Mouse (Mus musculus): Measurements from ENCODE around the gene Egln1.

The Egln1 gene

DNA sequence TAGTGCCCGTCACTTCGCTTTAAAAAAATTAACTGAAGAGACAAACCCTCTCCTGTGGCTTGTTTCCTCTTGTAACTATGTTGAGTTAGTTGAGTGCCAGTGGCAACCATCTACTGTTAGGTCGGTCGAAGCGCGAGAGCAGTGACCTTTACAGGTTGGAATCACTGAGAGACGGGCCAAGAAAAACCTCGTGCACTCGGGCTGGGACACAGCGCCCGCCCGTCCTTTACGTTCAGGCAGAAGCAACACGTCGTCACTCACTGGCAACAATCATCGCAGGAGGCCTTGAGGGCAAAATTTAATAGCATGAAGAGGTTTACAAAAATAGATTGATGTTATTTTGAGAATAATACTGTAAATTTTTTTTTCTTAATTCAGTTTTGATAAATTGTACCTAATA, 39.2 kb downstream of the Egln1 start:
- no peak for DNase-seq (ENCODE audit: low read depth, low spot score)

- no peak for DNase-seq (ENCODE audit: low read depth, low spot score)
These were observed 43.6 kb downstream of the Egln1 start for GRCm38 (mm10) chr8:124905482-124905881.

- DNase-seq (ENCODE audit: low read depth, low spot score): no peak
These were observed 45.9 kb downstream of the Egln1 start for GRCm38 (mm10) chr8:124903198-124903597.

DNA sequence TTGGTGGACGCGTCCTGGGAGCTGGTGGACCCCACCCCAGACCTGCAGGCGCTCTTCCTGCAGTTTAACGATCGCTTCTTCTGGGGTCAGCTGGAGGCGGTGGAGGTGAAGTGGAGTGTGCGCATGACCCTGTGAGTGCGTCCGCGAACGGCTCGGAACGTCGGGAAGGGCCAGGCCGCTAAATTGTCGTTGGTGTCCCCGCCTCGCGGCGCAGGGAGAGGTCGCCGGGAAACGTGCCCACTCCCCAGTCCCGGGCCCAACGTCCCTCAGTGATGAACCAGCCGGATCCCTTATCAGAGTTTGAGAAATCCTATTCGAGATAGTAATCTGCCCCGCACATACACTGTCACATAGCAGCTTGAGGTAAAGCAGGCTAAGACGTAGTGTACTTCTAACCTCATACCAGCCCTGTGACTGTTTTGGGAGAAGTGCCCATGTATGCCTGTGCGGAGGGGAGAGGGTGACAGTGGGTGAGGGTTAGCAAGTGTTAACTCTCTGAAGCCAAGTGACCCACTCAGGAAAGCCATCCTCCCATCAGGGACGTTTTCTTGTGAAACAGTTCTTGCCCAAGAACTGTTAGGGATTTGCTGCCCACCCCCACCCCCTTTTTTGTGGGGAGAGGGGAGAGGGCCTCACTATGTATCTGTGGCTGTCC, 50.7 kb downstream of the Egln1 start:
- DNase-seq (ENCODE audit: low read depth, low spot score): no peak

DNA sequence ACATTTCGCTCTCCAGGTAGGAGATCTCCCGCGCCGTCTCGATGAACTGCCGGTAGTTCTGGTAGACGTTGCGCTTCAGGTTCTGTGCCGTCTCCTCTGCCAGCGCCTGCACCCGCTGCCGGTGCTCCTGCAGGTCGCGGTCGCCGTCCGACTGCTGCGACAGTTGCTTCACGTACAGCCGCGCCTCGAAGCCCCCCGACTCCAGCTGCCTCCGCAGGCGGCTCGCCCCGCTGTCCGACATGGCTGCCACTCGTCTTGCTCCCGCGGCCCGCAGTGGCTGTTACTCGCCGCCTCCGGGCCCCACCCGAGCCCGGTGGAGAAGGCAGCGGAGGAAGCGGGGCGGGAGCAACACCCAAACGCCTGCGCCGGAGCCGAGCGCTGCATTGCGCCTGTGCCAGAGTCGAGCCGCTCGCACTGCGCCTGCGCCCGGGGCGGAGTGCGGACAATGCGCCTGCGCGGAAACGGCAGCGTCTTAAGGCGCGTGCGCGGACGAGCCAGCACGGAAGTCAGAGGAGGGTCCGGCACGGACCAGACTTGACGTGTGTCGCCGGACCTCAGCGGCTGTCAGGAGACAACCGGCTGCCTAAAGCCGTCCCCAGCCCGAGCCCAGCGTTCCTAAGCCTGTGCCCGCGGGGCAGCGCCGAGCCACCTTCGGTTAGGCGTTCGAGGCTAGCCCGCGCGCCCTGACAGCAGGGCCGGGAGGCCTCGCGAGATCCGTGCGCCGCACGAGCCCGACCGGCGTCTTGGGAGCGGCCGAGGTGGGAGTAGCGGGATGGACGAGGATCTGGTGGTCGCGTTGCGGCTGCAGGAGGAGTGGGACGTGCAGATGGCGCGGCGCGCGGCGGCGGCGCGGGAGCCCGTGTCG, 51.5 kb downstream of the Egln1 start, which contains the start of the genes Exoc8 and Sprtn:
Gene Exoc8, minus strand, starts transcription at position 320 of the 865 bp plus-strand sequence.
Gene Sprtn, plus strand, starts transcription at position 501 of the 865 bp plus-strand sequence.
- peak; percentile 98 for DNase-seq (ENCODE audit: low read depth, low spot score)

DNA sequence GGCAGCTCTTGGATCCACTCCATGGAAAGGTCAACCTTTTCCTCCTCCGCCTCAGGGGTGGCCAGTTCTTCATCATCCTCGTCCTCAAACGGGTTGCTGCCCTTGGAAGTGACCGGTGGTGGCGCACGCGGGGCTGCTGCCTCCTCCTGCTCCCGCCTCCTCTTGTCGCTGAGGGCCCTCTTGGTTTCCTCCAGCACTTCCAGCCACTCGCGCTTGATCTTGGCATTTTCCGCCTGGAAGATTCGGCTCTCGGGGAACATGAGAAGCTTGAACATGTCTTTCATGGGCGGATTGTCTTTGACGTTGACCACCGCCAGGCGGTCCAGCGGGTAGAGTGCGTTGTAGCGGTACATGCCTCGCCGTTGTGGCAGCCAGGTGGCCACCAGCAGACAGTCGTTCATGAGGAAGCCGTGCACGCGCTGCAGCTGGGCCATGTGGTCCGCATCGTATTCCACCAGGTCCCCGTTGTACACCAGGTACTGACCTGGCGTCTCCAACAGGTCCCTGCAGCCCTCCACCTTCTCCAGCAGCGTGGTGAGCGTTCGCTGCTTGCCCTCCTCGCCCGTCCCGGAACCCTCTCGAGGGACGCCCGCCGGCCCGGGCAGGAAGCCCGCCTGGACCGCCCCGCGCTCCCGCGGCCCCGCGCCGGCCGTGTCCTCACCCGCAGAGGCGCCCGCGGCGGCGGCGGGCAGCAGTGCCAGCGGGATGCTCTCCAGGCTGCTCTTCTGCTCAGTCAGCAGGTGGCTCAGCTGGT, 52.3 kb downstream of the Egln1 start:
- DNase-seq (ENCODE audit: low read depth, low spot score): peak; percentile 49

- DNase-seq (ENCODE audit: low read depth, low spot score): peak; percentile 34
These were observed 53.0 kb downstream of the Egln1 start for GRCm38 (mm10) chr8:124896010-124896631.

DNA sequence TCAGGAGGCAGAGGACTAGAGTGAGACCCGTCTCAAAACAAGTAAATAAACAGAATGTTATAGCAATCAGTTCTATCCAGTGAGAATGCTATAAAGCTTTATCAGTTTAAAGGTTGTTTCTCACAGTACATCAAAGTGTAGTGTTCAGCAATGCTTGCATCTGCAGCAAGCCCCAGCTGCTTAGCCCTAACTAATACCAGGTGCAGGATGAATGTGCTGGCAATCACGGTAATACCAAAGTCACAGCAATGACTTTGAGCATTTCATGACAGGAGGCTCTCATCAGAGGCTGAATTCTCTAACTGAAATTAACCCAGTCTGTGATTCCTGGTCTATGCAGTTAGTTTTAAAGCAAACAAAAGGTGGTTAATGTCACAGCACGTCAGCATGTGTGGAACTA, 56.5 kb downstream of the Egln1 start:
- no peak for DNase-seq (ENCODE audit: low read depth, low spot score)

DNA sequence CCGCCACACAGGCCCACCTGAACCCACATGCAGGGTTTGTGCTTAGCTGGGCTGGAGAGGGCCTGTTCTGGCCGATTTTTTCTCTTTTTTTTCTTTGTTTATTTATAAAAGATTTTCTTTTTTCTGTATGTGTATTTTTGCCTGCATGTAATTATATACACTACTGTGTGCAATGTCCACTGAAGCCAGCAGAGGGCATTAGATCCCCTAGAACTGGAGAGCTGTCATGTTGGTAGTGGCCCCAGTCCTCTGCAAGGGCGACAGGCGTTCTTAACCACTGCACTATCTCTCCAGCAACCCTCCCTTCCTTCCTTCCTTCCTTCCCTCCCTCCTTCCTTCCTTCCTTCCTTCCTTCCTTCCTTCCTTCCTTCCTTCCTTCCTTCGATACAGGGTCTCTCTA, 60.7 kb downstream of the Egln1 start:
- DNase-seq (ENCODE audit: low read depth, low spot score): peak; percentile 65

GRCm38 (mm10) chr8:124878946-124879526, 70.1 kb downstream of the Egln1 start:
- DNase-seq (ENCODE audit: low read depth, low spot score): no peak

DNA sequence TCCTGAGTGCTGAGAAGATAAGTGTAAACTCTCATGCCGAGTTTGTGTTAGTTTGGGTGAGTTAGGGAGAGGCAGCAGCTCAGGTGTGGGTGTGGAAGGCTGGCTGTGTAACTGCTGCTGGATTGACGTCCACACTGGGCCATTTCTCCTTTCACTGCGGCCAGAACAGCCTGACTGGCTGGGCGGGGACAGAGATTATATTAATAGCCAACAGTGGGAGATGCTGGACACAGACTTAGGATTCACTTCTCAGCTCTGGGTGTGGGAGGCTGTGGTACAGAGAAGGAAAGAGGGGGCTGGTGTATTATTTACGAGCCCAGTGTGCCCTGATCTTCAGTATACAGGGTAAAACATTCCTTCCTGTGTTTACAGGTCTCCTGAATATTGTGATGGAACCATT, 71.0 kb downstream of the Egln1 start:
- no peak for DNase-seq (ENCODE audit: low read depth, low spot score)

GRCm38 (mm10) chr8:124872690-124873089, 76.4 kb downstream of the Egln1 start:
- DNase-seq (ENCODE audit: low read depth, low spot score): no peak

GRCm38 (mm10) chr8:124872081-124872480, 77.0 kb downstream of the Egln1 start:
- DNase-seq (ENCODE audit: low read depth, low spot score): peak; percentile 81

- DNase-seq (ENCODE audit: low read depth, low spot score): no peak
These were observed 77.7 kb downstream of the Egln1 start for GRCm38 (mm10) chr8:124871474-124871873.

GRCm38 (mm10) chr8:124869708-124870107, 79.4 kb downstream of the Egln1 start:
- DNase-seq (ENCODE audit: low read depth, low spot score): no peak

DNA sequence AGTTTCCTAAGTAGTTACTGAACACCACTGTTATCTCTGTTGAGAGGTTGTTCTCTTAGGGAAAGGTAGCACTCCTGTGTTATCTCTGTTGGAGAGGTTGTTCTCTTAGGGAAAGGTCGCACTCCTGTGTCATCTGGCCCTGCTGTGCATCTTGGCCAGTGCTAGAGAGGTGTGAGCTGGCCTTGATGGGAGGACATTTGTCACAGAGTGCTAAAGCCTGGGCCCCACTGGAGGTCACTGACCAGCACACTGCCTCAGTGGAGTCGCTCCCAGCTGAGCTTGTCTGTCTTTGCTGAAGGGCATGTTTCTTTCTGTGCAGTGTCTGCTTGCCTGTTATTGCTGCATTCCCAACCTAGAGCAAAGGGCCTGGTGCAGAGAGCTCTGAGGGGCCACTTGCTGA, 82.0 kb downstream of the Egln1 start:
- no peak for DNase-seq (ENCODE audit: low read depth, low spot score)

GRCm38 (mm10) chr8:124866669-124867068, 82.5 kb downstream of the Egln1 start:
- no peak for DNase-seq (ENCODE audit: low read depth, low spot score)

DNA sequence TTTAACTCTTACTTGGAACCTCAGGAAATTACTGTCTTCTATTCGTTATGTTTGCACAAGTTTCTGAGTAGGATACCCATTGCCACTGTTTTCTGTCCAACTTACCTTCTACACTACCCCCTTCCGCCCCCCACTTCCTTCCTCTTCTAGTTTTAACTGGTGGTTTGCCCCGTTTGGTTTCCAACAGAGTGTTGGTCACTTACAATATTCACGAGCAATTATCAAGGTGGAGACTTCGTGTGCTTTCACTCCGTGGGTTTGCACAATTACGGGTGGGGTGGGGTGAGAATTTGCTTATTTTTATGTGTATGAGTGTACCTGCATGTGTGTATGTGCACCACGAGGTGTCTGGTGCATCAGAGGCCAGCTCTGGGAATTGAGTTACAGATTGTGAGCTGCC, 85.4 kb downstream of the Egln1 start:
- DNase-seq (ENCODE audit: low read depth, low spot score): no peak

DNA sequence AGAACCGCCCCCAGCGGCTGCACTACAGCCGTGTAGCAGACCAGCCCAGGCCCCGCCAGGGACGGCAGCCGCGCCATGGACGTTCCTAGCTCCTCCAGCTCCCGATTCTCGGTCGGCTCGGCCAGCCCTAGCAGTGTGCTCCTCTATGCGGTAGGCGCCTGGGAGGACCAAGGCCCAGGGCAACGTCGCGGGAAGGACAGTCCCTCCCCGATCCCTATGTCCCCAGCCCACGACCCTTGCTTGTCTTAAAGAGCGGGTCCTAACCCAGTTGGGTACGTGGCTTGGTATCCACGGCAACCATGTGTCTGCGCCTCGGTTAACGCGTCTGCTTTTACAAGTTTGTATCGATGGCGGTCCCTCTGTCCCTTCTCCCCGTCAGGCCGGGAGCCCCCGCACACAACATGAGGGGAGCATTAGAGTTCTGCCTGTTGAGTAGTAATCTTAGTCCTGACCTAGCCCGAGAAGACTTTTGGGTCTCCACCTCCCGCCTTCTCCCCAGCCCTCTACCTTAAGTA, 85.9 kb downstream of the Egln1 start:
- DNase-seq (ENCODE audit: low read depth, low spot score): no peak

- DNase-seq (ENCODE audit: low read depth, low spot score): peak; percentile 95
These were observed 86.6 kb downstream of the Egln1 start, which contains the start of the genes Gnpat and 2810004N23Rik for GRCm38 (mm10) chr8:124862321-124863162. Gene Gnpat, plus strand, starts transcription at chr8:124863033. Gene 2810004N23Rik, minus strand, starts transcription at chr8:124863120.

All from ZHBTc4 (cell line).